Comparison of ENCODE assay signal across 13 mouse cellular contexts in the genomic region with DNA sequence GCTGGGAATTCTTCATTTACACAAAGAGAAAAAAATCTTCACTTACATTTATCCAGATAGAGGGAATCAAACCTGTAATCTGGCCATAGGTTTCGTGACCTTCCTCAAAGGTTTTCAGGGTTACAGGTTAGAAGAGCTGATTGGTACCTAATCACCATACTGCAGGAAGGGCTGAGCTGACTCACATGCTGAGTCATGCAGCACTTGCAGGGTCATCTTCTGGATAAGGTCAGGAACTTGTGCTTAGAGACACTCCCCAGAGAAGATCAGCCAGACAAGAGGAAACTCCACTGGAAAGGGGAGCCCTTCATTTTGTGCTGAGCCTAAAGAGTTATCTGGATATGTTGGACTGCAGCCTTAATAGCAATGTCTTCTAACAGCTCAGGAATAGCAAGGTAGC.
A peak's percentile ranks its signal among the peaks of the same experiment; 100 is the strongest.
DNase-seq lines count a peak whose midpoint lies in the region.
"Had no signal": no experiment of that assay in that cellular context is flagged by ENCODE, and none has a peak within 500 bp of the region (broad histone marks: within the 10 kb centered on the region; RNA-seq: fewer than 3 reads in every experiment).

No protein-coding gene starts in this region.

- DNase-seq in 416B (ENCODE audit: low read depth) (peak; percentile 13), ES-CJ7 (ENCODE audit: low read depth, low spot score) (peak; percentile 56)
- peak; percentile 76 for DNase-seq in adrenal gland, adult 2 months
- peak; percentile 53 for DNase-seq in adrenal gland, postnatal 25 days
- no peak for DNase-seq in neural tube, embryonic 10.5 days (ENCODE audit: extremely low spot score, low spot score)
- DNase-seq in urinary bladder, postnatal 4 days (ENCODE audit: low spot score in 2 of 2), result no peak
- DNase-seq in urinary bladder, postnatal 10 days (ENCODE audit: low spot score), result no peak
- DNase-seq: cerebellum, adult 18-20 months; cerebellum, adult 9-11 months; forebrain, postnatal 0 days; gastrocnemius, postnatal 14 days; heart, postnatal 4 days; kidney, adult 8-10 months had no signal

Comparison
In these comparisons a context has a peak if more than half of its experiments do, and no peak if none do; other contexts are left out.
1. DNase-seq: peak in 416B (single experiment), ES-CJ7 (single experiment), adrenal gland, adult 2 months (single experiment) and adrenal gland, postnatal 25 days (single experiment); none in neural tube, embryonic 10.5 days (single experiment), urinary bladder, postnatal 4 days (0 of 2) and urinary bladder, postnatal 10 days (single experiment).